Mouse (Mus musculus): ENCODE data around the gene Nradd.

Gene Nradd

DNA sequence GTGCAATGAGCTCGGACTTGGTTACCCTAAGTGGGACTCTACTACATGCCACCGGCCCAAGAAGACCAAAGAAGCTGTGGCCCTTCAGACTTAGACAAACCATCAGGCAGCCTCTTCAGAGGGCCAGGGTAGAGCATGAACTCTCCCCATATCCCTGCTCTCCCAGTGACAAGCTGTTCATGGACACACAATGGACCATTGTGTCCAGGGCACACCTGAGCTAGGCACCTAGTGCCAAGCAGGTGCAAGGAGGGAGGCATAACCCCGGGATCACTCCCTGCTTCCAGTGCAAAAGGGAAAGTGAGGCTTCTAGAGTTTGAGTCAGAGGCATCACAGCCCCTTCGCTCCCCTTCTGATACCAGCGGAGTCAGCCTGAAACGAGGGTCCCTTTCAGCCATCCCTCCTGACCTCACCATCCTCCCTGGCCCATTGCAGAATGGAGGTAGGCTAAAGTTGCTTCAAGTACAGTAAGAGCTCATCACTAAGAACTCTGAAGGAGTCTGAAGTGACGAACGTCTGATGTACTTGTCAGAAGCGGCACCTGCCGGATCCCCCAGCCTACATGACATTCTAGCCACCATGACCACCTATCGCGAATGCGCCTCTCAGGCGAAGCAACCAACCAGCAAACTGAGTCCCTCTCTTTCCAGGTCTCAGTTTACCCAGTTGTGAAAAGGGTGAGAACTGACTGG, 28.9 kb upstream of the Nradd start:
- no peak for DNase-seq (ENCODE audit: low spot score in 2 of 2)

GRCm38 (mm10) chr9:110651931-110652722, 27.9 kb upstream of the Nradd start:
- peak in 1 of 2 experiments; percentile 71 for DNase-seq (ENCODE audit: low spot score in 2 of 2)

DNA sequence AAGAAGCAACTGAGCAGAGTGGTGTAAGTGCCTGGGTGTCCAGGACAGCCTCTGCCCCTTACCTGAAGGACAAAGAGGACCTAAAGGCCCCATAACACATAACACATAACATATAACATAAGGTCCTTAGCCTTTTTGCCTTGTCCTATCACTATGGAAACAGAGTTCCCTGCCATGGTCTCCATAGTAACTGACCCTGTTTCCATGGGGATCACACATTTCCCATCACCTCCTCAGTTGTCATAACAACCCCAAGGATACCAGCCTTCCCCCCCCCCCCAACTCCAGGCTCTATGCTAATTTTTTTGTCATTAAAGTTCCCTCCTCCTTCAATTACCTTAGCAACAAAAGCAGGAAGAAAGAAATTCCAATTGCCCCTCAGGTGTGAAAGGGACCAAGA, 25.5 kb upstream of the Nradd start:
- no peak for DNase-seq (ENCODE audit: low spot score in 2 of 2)

- no peak for DNase-seq (ENCODE audit: low spot score in 2 of 2)
Measured at GRCm38 (mm10) chr9:110645219-110645618, 21.0 kb upstream of the Nradd start.

GRCm38 (mm10) chr9:110644295-110644694, 20.0 kb upstream of the Nradd start:
- DNase-seq (ENCODE audit: low spot score in 2 of 2): no peak

DNA sequence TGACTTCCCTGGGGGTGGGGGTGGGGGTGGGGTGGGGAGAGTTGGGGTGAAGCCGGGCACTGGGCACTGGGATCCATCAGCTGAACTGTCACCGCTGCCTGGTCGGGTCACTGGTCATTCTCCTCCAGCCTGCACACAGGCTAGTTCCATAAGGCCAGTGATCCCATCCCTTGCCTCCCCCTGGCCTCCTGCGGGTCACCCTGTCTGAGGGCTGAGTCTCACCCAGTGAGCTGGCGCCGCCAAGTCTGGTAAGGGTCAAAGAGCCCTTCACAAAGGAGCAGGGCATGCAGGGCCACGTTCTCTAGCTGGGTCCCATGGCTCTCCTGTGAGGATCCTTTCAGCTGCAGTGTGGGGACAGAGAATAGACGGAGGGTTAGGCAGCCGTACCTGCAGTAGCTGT, 19.5 kb upstream of the Nradd start:
- no peak for DNase-seq (ENCODE audit: low spot score in 2 of 2)

DNA sequence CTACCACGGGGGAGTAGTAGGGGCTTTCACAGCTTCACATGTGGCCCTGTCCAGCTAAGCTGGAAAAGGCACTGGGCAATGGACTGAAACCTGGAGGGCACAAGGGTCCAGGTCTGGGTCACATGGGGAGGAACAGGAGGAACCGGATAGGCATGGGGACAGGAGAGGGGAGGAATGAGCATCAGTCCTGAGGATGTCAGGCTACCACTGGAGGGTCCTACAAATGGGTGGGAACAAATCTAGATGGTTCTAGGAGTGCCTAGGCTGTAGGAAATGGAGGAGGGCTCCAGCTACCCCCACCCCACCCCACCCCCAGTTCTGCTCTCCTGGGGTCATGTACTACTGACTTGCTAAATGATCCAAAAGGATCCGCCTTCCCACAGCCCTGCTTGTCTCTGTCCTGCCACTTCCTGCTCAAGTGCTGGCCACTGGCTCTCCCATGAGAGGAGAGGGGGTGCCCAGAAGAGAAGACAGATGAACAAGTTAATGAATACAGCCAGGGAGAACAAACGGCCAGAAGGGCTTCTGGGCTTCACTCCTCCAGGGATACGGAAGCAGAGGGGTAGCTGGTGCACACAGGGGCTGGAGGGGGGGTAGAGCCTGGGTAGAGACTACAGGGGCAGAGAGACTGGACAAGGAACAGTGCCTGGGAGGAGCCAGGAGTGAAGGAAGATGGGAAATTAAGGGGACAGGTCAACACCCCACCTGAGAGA, 18.7 kb upstream of the Nradd start:
- no peak for DNase-seq (ENCODE audit: low spot score in 2 of 2)

- DNase-seq (ENCODE audit: low spot score in 2 of 2): no peak
Measured at GRCm38 (mm10) chr9:110641006-110641405, 16.8 kb upstream of the Nradd start.

GRCm38 (mm10) chr9:110638611-110639021, 14.4 kb upstream of the Nradd start:
- no peak for DNase-seq (ENCODE audit: low spot score in 2 of 2)

GRCm38 (mm10) chr9:110635225-110635624, 11.0 kb upstream of the Nradd start:
- peak; percentile 55 to 77 for DNase-seq (ENCODE audit: low spot score in 2 of 2)

DNA sequence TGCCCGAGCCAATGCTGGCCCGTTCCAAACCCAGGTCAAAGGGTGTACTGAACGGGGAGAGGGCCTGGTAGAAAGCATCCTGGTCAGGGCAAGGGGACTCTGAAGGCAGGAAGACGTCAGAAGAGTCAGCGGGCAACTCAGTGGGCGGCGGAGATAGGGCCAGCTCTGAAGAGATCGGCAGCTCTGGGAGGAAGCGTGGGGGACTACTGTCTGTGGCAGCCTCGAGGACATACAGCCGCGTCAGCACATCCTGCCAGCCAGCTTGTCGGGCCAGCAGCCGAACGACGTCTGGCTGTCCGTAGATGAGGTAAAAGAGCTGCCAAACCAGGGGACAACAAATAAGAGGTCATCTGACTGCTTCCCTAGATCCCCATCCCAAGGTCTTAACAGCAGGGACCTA, 9.6 kb upstream of the Nradd start:
- DNase-seq (ENCODE audit: low spot score in 2 of 2): no peak

- DNase-seq (ENCODE audit: low spot score in 2 of 2): no peak
Measured at GRCm38 (mm10) chr9:110632671-110633070, 8.4 kb upstream of the Nradd start.

DNA sequence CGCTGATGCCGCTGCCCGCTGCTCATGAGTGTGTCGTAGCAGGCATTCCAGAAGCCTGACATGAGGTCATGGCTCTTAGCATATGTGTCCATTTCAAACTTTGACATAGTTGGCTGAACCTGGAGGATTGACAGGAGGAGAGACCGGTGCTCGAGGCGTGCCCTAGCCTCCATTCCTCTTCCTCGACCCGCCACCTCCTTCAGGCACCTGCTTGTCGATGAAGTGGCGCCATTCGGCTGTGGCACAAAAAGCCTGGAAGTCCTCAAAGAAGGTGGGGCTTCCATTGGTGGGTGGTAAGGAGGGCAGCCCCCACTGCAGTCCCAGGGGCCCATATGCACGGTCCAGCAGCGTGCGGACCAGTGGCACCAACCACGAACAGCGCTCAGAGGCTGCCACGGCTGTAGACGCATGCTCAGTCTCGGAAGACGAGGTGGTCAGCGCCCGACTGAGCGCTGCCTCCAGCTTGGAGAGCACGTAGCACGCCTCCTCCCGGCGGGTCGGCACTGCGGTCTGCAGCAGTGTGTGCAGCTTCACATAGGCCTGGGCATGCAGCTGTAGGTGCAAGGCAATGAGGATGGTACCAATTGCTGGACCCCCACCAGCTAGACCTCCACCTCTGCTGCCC, 7.5 kb upstream of the Nradd start:
- no peak for DNase-seq (ENCODE audit: low spot score in 2 of 2)

- no peak for DNase-seq (ENCODE audit: low spot score in 2 of 2)
Measured at GRCm38 (mm10) chr9:110631191-110631590, 6.9 kb upstream of the Nradd start.

GRCm38 (mm10) chr9:110630171-110630570, 5.9 kb upstream of the Nradd start:
- no peak for DNase-seq (ENCODE audit: low spot score in 2 of 2)

DNA sequence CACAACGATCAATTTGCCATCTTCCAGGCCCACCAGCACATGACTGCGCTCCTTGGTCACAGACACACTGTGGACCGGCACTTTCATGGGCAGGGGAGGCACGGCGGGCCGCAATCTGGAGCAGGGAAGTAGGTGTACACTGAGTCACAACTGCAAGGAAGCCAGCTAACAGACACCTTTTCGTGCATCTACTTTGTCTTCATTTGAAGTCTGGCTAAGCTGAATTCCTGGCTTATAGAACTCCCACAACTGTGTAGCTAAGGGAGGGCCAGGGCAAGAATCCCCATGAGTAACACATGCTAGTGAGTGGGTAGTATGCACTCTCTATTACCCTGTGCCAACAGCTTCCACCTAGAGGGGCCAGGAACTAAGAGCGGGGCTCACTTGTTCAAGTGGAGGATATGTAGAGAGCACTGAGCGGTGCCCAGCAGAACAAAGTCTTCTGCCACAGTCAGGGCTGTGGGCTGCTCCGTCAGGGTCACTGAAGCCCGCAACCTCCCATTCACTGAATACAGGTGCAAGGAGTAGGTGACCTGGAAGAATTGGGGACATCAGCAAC, 1.2 kb upstream of the Nradd start:
- no peak for DNase-seq (ENCODE audit: low spot score in 2 of 2)

GRCm38 (mm10) chr9:110623416-110624195, 646 bp downstream of the Nradd start:
- no peak for DNase-seq (ENCODE audit: low spot score in 2 of 2)

GRCm38 (mm10) chr9:110622621-110623219, 1.5 kb downstream of the Nradd start:
- DNase-seq (ENCODE audit: low spot score in 2 of 2): no peak

- DNase-seq (ENCODE audit: low spot score in 2 of 2): no peak
Measured at GRCm38 (mm10) chr9:110620685-110621084, 3.6 kb downstream of the Nradd start.

DNA sequence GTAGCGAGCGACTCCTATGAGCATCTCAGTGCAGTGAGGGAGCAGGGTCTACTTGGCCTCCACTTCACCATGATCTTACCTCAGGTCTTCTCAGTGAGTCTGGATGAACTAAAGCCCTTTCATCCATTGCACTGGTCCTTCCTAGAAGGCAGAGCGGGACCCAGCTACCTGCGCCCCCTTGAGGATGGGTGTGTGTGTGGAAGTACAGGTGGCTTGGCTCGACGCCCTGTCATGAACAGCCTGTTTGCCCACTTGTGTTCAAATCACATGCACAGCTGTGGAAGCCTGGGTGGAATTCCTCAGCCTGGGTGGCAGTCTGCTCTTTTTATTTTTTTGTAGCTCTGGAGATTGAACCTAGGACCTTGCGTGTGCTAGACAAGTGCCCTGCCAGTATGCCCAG, 4.1 kb downstream of the Nradd start:
- no peak for DNase-seq (ENCODE audit: low spot score in 2 of 2)

GRCm38 (mm10) chr9:110617081-110617480, 7.2 kb downstream of the Nradd start:
- peak; percentile 27 to 53 for DNase-seq (ENCODE audit: low spot score in 2 of 2)

All from heart, adult 9 months (tissue).